Mouse (Mus musculus) urinary bladder, adult 18-20 months (tissue): Measurements from ENCODE around the gene E130309D02Rik.

Source experiments
- DNase-seq, 2 experiments: peaks; one replicate each; pipeline ENCODE4 v3.0.0; 2022; ENCODE audit warnings: low spot score in 2 of 2, mixed read lengths in 2 of 2

The E130309D02Rik gene

GRCm38 (mm10) chr5:143269363-143270150 lies 45.6 kb downstream of the E130309D02Rik start, which contains the start of gene Zfp316:
Zfp316 (minus strand) TSS chr5:143270022.
- peak; percentile 51 to 61 for DNase-seq

- no peak for DNase-seq
Observed at GRCm38 (mm10) chr5:143268985-143269362, 46.2 kb downstream of the E130309D02Rik start.

DNA sequence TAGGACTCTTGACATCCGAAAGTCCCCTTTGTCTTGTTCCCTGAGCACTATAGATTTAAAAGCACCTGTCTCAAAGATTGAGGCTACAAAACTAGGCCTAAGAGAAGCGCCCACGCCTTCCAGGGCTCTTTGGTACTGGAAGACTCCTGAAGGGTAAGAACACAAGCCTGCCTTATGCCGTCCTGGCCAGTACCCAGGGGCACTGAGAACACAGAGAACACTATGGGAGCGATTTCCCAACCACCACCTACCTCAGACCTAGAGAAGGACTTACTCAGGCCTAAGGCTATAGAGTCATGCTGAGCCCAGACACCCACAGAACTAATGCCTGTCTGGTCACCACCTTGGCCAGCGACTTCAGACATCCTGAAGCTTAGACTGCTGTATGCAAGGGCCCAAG lies 48.4 kb downstream of the E130309D02Rik start:
- DNase-seq = no peak

- DNase-seq = no peak
Observed at GRCm38 (mm10) chr5:143265409-143265808, 49.8 kb downstream of the E130309D02Rik start.

DNA sequence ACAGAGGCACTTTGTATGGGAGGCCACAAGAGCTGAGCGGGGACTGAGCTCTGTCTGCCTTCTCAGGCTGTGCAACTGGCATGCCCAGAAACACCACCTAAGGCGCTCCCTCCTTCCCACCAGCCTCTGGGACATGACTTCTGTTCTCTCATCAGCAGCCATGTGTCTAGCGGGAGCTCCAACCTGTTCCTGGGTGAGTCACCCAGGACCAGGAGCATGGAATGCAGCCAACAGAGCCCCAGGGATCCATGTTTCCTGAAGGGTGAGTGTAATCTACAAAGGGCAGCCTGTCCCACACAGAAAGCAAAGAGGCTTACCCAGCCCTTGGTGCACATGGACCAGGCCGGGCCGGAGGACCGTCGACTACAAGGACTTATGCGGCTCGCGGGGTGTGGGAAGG lies 50.5 kb downstream of the E130309D02Rik start:
- DNase-seq = no peak

DNA sequence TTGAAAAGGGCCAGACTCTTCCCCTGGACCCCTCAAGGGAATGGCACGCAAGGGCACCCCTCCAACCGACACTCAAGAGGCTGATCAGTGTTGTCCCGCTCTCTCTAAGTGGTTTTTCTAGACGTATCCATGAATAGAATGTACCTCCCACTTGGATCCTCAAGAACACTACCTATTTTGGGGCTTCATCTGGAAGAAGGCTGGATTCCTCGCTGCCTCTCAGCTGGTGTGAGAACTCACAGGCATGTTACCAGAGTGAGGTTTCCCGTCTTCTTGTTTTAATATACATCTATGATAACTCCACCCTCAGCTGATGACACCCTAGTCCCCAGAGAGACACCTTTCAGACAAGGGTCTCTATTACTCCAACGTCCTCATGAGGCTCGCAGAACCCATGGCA lies 53.5 kb downstream of the E130309D02Rik start:
- no peak for DNase-seq

GRCm38 (mm10) chr5:143255802-143256201 lies 59.4 kb downstream of the E130309D02Rik start:
- no peak for DNase-seq

DNA sequence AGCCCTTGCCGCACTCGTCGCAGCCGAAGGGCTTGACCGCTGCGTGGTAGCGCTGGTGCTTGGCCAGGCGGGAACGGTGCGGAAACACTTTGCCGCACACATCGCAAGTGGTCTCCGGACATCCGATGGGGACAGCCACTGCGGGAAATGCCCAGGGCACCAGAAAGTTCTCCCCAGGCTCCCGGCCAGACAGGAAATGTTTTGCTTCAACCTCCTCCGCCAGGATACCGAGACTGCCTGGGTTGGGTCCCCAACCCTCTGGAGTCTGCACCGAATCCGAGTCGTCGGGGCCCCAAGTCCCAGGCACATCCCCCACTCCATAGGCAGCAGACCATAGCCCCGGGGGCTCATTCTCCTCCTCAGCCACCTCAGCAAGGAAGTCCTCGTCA lies 60.0 kb downstream of the E130309D02Rik start:
- DNase-seq = no peak

DNA sequence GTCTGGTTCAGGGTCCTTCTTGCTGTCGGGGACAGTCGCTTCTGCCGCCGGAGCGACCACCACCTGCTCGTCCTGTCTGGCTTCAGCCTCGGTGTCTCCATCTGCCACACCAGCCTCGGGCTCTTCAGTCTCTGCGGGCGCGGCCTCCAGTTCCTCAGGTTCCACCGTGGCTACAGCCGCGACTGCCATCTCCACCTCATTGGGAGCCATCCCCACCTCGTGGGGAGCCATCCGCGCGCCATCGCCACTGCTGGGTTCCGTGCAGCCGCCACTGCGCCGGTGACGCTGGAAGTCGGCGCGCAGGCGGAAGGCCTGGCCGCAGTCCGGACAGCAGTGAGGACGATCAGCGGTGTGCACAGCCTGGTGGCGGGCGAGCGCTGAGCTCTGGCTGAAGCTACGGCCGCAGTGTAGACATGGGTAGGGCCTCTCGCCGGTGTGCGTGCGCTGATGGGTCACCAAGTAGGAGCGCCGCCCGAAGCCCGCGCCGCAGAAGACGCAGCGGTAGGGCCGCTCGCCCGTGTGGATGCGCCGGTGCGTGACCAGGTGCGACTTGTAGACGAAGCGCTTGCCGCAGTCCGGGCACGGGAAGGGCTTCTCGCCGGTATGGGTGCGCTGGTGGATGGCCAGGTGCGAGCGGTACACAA lies 60.6 kb downstream of the E130309D02Rik start:
- no peak for DNase-seq

DNA sequence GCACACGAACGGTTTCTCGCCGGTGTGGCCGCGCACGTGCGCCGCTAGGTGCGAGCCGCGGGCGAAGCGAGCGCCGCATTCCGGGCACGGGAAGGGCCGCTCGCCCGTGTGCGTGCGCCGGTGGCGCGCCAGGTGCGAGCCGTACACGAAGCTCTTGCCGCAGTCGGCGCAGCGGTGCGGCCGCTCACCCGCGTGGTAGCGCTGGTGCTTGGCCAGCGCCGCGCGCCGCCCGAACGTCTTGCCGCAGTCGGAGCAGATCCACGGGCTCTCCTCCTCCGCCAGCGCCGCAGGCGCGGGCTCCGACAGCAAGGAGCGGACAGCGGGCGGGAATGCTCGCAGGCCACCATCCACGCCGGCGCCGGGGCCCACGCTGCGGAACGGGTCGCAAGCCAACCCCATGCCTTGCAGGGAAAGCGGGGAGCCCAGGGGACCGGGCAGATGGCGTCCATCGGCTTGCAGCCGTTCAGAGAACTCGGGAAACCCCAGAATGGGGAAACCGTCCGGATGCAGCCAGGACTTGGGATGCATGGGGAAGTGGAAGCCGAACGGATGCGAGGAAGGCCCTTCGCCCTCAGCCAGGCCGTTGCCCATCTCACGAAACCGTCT lies 61.2 kb downstream of the E130309D02Rik start:
- no peak for DNase-seq

GRCm38 (mm10) chr5:143253186-143253880 lies 61.8 kb downstream of the E130309D02Rik start:
- DNase-seq = no peak

GRCm38 (mm10) chr5:143252791-143253185 lies 62.4 kb downstream of the E130309D02Rik start:
- DNase-seq = no peak

- no peak for DNase-seq
Observed at GRCm38 (mm10) chr5:143252039-143252438, 63.1 kb downstream of the E130309D02Rik start.
